Mouse (Mus musculus) ES-CJ7 (cell line): ENCODE results near the gene Aif1.

Source experiments
- DNase-seq: peaks from one replicate; pipeline ENCODE4 v3.0.0; 2011; ENCODE audit warnings: low read depth, low spot score

Gene Aif1

GRCm38 (mm10) chr17:35175968-35176367 is at the start of gene Aif1:
TSS of gene Aif1 (minus strand) at chr17:35176068.
- DNase-seq, result no peak

GRCm38 (mm10) chr17:35225456-35225855 is 49.6 kb upstream of the Aif1 start:
- no peak for DNase-seq

GRCm38 (mm10) chr17:35224641-35225040 is 48.8 kb upstream of the Aif1 start:
- no peak for DNase-seq

- no peak for DNase-seq
These were observed 46.4 kb upstream of the Aif1 start for GRCm38 (mm10) chr17:35222299-35222698.

GRCm38 (mm10) chr17:35220156-35220952 is 44.5 kb upstream of the Aif1 start, which contains the start of gene Gm16181:
TSS of gene Gm16181 (plus strand) at chr17:35220834.
- no peak for DNase-seq

- no peak for DNase-seq
These were observed 43.8 kb upstream of the Aif1 start for GRCm38 (mm10) chr17:35219601-35220041.

GRCm38 (mm10) chr17:35218516-35219193 is 42.8 kb upstream of the Aif1 start:
- DNase-seq, result no peak

GRCm38 (mm10) chr17:35213071-35213470 is 37.2 kb upstream of the Aif1 start:
- DNase-seq, result no peak

GRCm38 (mm10) chr17:35210593-35210992 is 34.7 kb upstream of the Aif1 start:
- no peak for DNase-seq

GRCm38 (mm10) chr17:35209785-35210535 is 34.1 kb upstream of the Aif1 start:
- no peak for DNase-seq

- DNase-seq, result no peak
These were observed 29.5 kb upstream of the Aif1 start for GRCm38 (mm10) chr17:35205380-35205769.

GRCm38 (mm10) chr17:35204494-35205379 is 28.9 kb upstream of the Aif1 start, which contains the start of gene Lta:
TSS of gene Lta (minus strand) at chr17:35205351.
- DNase-seq, result no peak

GRCm38 (mm10) chr17:35202442-35202841 is 26.6 kb upstream of the Aif1 start:
- DNase-seq, result no peak

- DNase-seq, result no peak
These were observed 25.9 kb upstream of the Aif1 start, which contains the start of gene Tnf for GRCm38 (mm10) chr17:35201787-35202186. TSS of gene Tnf (minus strand) at chr17:35202007.

- no peak for DNase-seq
These were observed 25.3 kb upstream of the Aif1 start for GRCm38 (mm10) chr17:35201128-35201527.

- DNase-seq, result no peak
These were observed 24.5 kb upstream of the Aif1 start for GRCm38 (mm10) chr17:35200398-35200797.

- DNase-seq, result peak; percentile 65
These were observed 23.1 kb upstream of the Aif1 start for GRCm38 (mm10) chr17:35198946-35199345.

- DNase-seq, result no peak
These were observed 22.2 kb upstream of the Aif1 start for GRCm38 (mm10) chr17:35198029-35198428.

- DNase-seq, result no peak
These were observed 21.3 kb upstream of the Aif1 start for GRCm38 (mm10) chr17:35197126-35197525.

- DNase-seq, result no peak
These were observed 20.4 kb upstream of the Aif1 start for GRCm38 (mm10) chr17:35196321-35196641.
